Mouse (Mus musculus): ENCODE measurements at regions not wholly inside any gene's neighbourhood (a gene's known extent, or its start where the extent isn't known, plus 50 kb on each side); places are given as distances from the start of the nearest gene placed in this dataset.

DNA sequence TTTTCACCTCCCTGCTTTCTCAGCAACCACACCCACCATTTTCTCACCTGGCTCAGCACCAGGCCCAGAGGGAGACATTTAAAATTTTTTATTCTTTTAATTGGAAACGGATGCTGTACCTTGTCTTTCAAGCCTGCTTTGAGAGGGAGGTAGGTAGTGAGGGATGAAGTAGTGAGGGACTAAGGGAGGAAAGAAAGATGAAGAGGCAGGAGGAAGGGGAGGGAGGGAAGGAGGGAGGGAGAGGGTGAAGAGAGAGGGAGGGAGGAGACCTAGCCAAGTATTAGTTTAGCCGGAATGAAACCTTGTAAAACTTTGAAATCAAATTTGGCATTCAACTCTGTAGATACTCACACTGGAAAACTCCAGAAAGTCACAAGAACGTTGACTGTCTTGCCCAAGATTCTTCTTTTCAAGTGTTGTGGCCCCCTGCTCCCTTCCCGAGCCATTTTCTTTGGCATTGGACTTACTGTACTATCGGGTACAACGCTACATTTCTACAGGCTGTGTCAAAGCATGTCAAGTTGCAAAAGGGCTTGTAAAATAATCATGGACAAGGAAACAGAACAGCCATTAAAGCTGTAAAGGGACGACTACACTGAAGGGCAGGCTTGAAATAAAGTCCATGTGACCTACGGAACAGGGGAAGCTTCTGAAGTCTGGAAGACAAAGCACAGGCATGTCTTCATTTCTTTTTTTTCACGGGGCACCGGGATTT is 320.9 kb upstream of the Mpdz start:
- TF ChIP-seq GABPA (IDR thresholded peaks at IDR 0.05; ENCODE audit: low read depth, low read length) (no peak), CTCF (IDR thresholded peaks at IDR 0.05 in 2 of 3, conservative IDR thresholded peaks at IDR 0.05 in 1 of 3; ENCODE audit: control insufficient read depth in 1 of 3, insufficient read depth in 1 of 3, low read depth in 2 of 3, low read length in 3 of 3, poor library complexity in 1 of 3, severe bottlenecking in 1 of 3) (no peak), ZNF384 (IDR thresholded peaks at IDR 0.05; ENCODE audit: low read depth, low read length) (no peak), POLR2A (IDR thresholded peaks at IDR 0.05; ENCODE audit: control insufficient read depth in 1 of 2, insufficient read depth in 1 of 2, low read depth in 1 of 2, low read length in 2 of 2, poor library complexity in 1 of 2) (no peak), E2F4 (IDR thresholded peaks at IDR 0.05; ENCODE audit: borderline replicate concordance, low read depth, low read length) (no peak), ELF1 (IDR thresholded peaks at IDR 0.05; ENCODE audit: low read depth, low read length) (no peak), MYC (IDR thresholded peaks at IDR 0.05; ENCODE audit: low read depth, low read length) (no peak)

All from MEL (cell line).